Mouse (Mus musculus): ENCODE measurements around the gene Morn1. TPM values are rescaled to one million over a fixed set of nuclear protein-coding genes. Genes with fewer than 3 reads are reported as not detected.

Gene Morn1
- polyA plus RNA-seq, 1 experiment from 2014 or later: 4.8 TPM

DNA sequence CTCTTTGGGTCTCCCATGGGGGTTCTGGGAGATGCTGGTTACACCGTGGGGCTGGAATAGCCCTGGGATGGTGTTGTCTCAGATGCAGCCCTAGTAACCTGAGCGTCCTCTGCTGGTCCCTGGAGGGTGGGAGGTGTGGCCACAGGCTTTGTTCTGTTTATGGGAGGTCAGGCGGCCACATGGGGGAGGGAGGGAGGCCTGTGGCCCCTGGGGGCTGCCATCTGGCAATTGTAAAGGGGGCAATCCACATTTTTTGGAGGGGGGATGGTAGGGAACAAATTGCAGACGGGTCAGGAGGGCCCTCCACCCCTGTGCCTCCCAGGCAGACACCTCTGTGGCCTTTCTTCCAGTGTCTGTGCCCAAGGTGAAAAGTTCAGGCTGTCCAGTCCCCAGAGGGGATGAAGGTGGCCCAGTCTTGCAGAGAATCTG is 103.3 kb downstream of the Morn1 start:
- Histone ChIP-seq H3K36me3 (ENCODE audit: control insufficient read depth, insufficient read depth, low read length) (no peaks in the 10 kb centered on the region), H3K9me3 (replicated peaks; ENCODE audit: control insufficient read depth, low read length) (no peaks in the 10 kb centered on the region), H3K9ac (ENCODE audit: low read length) (peak overlapping the region; percentile 34; the same call in 1 of the 2 replicates), H3K27me3 (ENCODE audit: control insufficient read depth, insufficient read depth, low read length) (no peaks in the 10 kb centered on the region), H3K4me3 (replicated peaks; ENCODE audit: low read length) (no peak overlapping the region), H3K4me1 (ENCODE audit: control insufficient read depth, insufficient read depth, low read length) (peaks cover 64% of the 10 kb centered on the region), H3K27ac (ENCODE audit: low read length) (no peak overlapping the region), H3K4me2 (ENCODE audit: low read depth, low read length) (no peak overlapping the region)
- ATAC-seq (ENCODE audit: insufficient read depth, low FRiP score): no peak
- WGBS: 12% methylated on average over 4 of the region's 4 CpGs

GRCm38 (mm10) chr4:155190275-155190674 is 103.9 kb downstream of the Morn1 start:
- no peak overlapping the region for H3K4me2 ChIP-seq (ENCODE audit: low read depth, low read length)
- ATAC-seq (ENCODE audit: insufficient read depth, low FRiP score): no peak
- H3K27ac ChIP-seq (ENCODE audit: low read length): no peak overlapping the region
- H3K36me3 ChIP-seq (ENCODE audit: control insufficient read depth, insufficient read depth, low read length): no peaks in the 10 kb centered on the region
- no peaks in the 10 kb centered on the region for H3K9me3 ChIP-seq (replicated peaks; ENCODE audit: control insufficient read depth, low read length)
- no peaks in the 10 kb centered on the region for H3K27me3 ChIP-seq (ENCODE audit: control insufficient read depth, insufficient read depth, low read length)
- peaks cover 62% of the 10 kb centered on the region for H3K4me1 ChIP-seq (ENCODE audit: control insufficient read depth, insufficient read depth, low read length)
- no peak overlapping the region for H3K4me3 ChIP-seq (replicated peaks; ENCODE audit: low read length)
- 0 out of 2 replicates have a peak overlapping the region, but pooled peaks have one; percentile 34 for H3K9ac ChIP-seq (ENCODE audit: low read length)
- WGBS: 40% methylated on average over 7 of the region's 7 CpGs

Other genes with a start within 250 kb of the Morn1 start
- 0.04 and 0.09 TPM in 2 replicates for gene Ttc34, start 249.1 kb upstream of the Morn1 start, polyA plus RNA-seq (2015; fragmentation: Nextera tagmentation; extraction: Ambion mirVana)
- gene Mmel1, start 217.0 kb upstream of the Morn1 start, polyA plus RNA-seq (2015; fragmentation: Nextera tagmentation; extraction: Ambion mirVana): 0.20 and 0.30 TPM in 2 replicates
- gene Fam213b, start 187.4 kb upstream of the Morn1 start, polyA plus RNA-seq (2015; fragmentation: Nextera tagmentation; extraction: Ambion mirVana): 29.5 and 34.1 TPM in 2 replicates
- 4.3 and 4.6 TPM in 2 replicates for gene Tnfrsf14, start 158.0 kb upstream of the Morn1 start, polyA plus RNA-seq (2015; fragmentation: Nextera tagmentation; extraction: Ambion mirVana)
- gene Hes5, start 125.7 kb upstream of the Morn1 start, polyA plus RNA-seq (2015; fragmentation: Nextera tagmentation; extraction: Ambion mirVana): 0.59 and 1.0 TPM in 2 replicates
- gene Pank4, start 122.5 kb upstream of the Morn1 start, polyA plus RNA-seq (2015; fragmentation: Nextera tagmentation; extraction: Ambion mirVana): 40.6 and 40.8 TPM in 2 replicates
- gene Plch2, start 29.8 kb upstream of the Morn1 start, polyA plus RNA-seq (2015; fragmentation: Nextera tagmentation; extraction: Ambion mirVana): 27.4 and 30.4 TPM in 2 replicates
- 19.9 and 20.1 TPM in 2 replicates for gene Pex10, start 19.6 kb upstream of the Morn1 start, polyA plus RNA-seq (2015; fragmentation: Nextera tagmentation; extraction: Ambion mirVana)
- 171 and 183 TPM in 2 replicates for gene Rer1, start 195 bp upstream of the Morn1 start, polyA plus RNA-seq (2015; fragmentation: Nextera tagmentation; extraction: Ambion mirVana)
- 17.7 and 17.9 TPM in 2 replicates for gene Ski, start 136.0 kb downstream of the Morn1 start, polyA plus RNA-seq (2015; fragmentation: Nextera tagmentation; extraction: Ambion mirVana)
- 58.4 and 60.1 TPM in 2 replicates for gene Faap20, start 163.2 kb downstream of the Morn1 start, polyA plus RNA-seq (2015; fragmentation: Nextera tagmentation; extraction: Ambion mirVana)

Measured in stomach, embryonic 16.5 days (tissue).